Mouse (Mus musculus) CD4-positive, CD25-positive, alpha-beta regulatory T cell, adult 2 months (primary cell): ENCODE results near the gene Zfp282.
"Not testable (repeated sequence)": the region's sequence is repeated elsewhere in the genome, so short reads cannot be mapped to it uniquely, and the experiment has no call there.

ENCODE experiments used
- DNase-seq: peaks from one replicate; pipeline ENCODE4 v3.0.0-alpha.2; 2012; ENCODE audit warnings: low read depth, low spot score

The Zfp282 gene

DNA sequence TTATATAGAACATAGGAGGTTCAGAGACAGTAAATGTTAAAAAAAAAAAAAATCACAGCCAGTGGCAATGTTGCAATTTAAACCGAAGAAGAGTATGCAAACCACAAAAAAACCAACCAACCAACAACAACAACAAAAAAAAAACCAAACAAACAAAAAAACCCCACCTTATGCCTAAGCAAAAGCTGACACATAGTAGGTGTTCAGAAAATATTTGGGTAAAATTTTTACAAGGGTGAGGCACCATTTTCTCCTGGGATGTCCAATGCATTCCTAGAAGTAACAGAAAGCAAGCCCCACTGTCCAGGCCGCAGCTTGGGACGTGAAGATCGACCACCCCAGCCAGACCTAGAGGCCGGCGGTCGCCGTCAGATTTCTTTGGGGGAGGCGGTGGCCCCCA is at the start of gene Zfp282:
TSS of gene Zfp282 (plus strand) at position 147 of the 400 bp plus-strand sequence.
- DNase-seq: no peak

DNA sequence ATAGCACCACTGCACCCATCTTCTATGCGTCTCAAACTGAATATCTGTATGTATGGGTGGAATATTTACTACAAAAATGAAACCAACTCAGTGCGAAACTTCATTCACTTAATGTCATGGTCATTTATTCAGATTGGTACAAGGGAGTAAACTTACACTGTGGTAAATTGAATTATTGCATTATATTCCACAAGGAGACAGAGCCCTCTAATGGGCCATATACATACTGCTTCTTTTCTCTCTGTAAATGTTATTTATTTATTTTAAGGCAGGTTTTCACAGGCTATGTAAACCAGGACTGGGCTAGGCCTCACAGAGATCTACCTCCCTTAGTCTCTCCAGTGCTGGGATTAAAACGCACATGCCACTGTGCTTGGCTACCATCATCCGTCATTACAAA is 49.5 kb upstream of the Zfp282 start:
- no peak for DNase-seq

DNA sequence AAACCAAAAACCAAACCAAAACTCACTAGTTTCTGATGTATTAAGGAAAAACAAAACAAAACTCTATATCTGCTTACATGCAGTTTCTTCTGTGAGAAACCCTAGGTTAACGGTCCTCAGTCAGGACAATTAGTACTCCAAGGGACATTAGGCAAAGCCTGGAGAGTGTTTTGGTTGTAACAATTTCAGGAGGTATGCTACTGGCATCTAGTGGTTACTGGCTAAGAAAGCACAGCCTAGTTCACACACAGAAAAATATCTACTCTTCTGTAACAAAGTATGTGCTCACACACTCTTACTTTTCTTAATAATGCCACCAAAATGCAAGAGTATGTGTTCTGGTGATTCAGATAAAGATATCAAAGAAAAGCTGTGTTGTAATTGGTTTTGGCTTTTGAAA is 48.1 kb upstream of the Zfp282 start:
- DNase-seq: peak; percentile 45

GRCm38 (mm10) chr6:47830104-47831078 is 46.6 kb upstream of the Zfp282 start, which contains the start of gene Zfp786:
Gene Zfp786 (minus strand): TSS chr6:47830867.
- peak; percentile 94 for DNase-seq

- DNase-seq: no peak
Measured at GRCm38 (mm10) chr6:47832220-47832619, 44.8 kb upstream of the Zfp282 start.

- peak; percentile 96 for DNase-seq
Measured at GRCm38 (mm10) chr6:47835482-47835983, 41.5 kb upstream of the Zfp282 start, which contains the start of gene Zfp398. Gene Zfp398 (plus strand): TSS chr6:47835661.

- peak; percentile 64 for DNase-seq
Measured at GRCm38 (mm10) chr6:47835984-47836521, 41.0 kb upstream of the Zfp282 start.

DNA sequence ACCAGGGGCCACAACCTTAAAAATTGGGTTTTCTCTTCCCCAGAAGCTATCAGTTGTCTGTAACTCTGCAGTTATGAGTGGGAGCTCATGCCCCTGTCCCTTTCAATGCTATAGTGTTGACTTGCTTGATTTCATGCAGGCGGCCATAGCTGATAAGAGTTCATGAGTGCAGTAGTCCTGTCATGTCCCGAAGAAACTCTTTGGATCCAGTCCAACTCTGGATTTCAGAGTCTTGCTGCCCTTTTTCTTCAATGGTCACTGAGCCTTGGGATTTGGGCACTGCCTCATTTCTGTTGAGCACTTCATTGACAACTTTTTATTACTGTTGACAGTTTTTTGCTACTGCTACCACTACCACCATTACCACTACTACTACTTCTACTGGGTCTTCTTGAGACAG is 39.4 kb upstream of the Zfp282 start:
- no peak for DNase-seq

DNA sequence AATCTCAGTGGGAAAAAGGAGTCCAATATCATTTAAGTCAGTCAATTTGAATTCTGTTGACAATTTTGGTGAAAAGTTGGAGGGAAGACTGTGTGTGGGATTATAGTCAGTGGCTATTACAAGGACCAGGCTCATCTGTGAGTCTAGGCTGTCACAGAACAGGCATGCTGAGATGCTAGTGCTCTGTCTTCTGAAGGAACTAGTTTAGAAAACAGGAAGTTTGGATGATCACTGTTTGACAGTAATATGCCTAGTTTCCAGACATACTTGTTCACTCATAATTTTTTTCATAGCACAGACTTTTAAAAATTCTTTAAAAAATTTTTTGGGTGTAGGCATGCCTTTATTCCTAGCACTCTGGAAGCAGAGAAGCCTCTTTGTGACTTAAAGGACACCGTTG is 35.9 kb upstream of the Zfp282 start:
- no peak for DNase-seq

DNA sequence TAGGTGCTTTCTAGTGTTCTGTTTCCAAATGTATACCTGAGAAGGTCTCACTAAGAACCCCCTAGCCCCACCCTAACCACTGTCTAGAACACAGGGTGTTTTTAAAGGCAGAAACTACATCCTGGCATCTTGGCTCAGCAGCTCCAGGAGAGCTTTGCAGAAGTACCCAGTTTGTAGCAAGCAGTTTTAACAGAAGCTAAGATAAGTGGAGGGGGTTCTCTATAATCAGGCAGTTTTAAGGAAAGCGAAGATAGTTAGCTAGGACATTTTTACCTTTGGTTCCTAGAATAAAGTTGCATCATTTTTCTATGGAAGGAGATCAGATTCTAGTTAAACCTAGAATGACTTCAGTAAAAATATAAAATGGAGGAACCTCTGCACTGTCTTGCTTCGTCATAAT is 35.2 kb upstream of the Zfp282 start:
- DNase-seq: no peak

- no peak for DNase-seq
Measured at GRCm38 (mm10) chr6:47842337-47842736, 34.7 kb upstream of the Zfp282 start.

GRCm38 (mm10) chr6:47845779-47846178 is 31.2 kb upstream of the Zfp282 start:
- no peak for DNase-seq

DNA sequence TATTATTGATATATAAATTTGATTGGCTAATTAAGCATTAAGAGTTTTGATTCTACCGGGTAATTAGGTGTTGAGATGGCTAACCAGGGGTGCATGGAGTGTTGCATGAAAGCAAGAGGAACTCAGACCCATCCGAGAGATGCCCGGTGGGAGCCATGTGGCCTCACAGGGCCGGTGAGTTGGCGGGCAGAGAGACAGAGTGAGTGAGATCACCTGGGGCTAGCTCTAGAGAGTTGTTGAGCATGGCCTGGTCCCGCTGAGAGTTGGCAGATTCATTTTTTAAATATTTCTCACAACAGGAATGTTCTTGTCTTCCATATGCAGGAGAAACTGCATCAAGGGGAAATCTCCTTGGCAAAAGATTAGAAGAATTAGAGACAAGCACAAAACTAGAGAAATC is 19.8 kb upstream of the Zfp282 start:
- no peak for DNase-seq

DNA sequence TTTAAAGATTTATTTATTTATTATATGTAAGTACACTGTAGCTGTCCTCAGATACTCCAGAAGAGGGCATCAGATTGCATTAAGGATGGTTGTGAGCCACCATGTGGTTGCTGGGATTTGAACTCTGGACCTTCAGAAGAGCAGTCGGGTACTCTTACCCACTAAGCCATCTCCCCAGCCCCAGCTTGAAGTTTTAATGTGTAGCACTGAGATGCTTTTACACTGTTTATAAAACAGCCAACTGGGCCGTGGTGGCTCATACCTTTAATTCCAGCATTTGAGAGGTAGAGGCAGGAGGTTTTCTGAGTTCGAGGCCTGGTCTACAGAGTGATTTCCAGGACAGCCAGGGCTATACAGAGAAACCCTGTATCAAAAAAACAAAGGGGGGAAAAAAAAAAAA is 19.3 kb upstream of the Zfp282 start:
- not testable (repeated sequence) for DNase-seq

GRCm38 (mm10) chr6:47872266-47872665 is 4.7 kb upstream of the Zfp282 start:
- DNase-seq: no peak

GRCm38 (mm10) chr6:47877461-47878132 is 593 bp downstream of the Zfp282 start:
- DNase-seq: peak; percentile 77

GRCm38 (mm10) chr6:47878133-47878514 is 1.1 kb downstream of the Zfp282 start:
- no peak for DNase-seq

DNA sequence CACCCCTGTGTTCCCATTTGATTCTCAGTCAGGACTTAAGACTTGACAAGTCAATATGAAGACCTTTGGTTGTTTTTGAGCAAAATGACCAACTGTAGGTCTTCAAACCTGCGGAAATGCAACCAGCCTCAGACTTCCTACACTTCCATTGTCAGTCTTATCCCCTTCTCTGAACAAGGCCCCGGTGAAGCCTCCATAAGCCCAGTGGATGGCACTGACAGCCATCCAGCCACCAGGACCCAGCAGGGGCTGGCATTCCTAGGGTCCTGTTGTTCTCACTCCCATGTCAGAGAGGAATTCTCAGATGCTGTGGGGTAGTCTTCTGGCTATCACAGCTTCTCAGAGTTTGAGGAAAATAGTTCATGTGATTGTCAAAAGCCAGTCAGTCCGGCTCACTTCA is 1.6 kb downstream of the Zfp282 start:
- no peak for DNase-seq

GRCm38 (mm10) chr6:47879049-47879716 is 2.2 kb downstream of the Zfp282 start:
- no peak for DNase-seq

- no peak for DNase-seq
Measured at GRCm38 (mm10) chr6:47880166-47880565, 3.2 kb downstream of the Zfp282 start.

GRCm38 (mm10) chr6:47888812-47889383 is 11.9 kb downstream of the Zfp282 start:
- no peak for DNase-seq
